Mouse (Mus musculus): Measurements from ENCODE around the gene Spred1. TPM values are rescaled to one million over a fixed set of nuclear protein-coding genes. Genes with fewer than 3 reads are reported as not detected.
"Not testable (repeated sequence)": the region's sequence is repeated elsewhere in the genome, so short reads cannot be mapped to it uniquely, and the experiment has no call there.

Spred1 gene
- total and polyA plus RNA-seq, 2 experiments from 2014 or later: 5.2 to 13.6 TPM

DNA sequence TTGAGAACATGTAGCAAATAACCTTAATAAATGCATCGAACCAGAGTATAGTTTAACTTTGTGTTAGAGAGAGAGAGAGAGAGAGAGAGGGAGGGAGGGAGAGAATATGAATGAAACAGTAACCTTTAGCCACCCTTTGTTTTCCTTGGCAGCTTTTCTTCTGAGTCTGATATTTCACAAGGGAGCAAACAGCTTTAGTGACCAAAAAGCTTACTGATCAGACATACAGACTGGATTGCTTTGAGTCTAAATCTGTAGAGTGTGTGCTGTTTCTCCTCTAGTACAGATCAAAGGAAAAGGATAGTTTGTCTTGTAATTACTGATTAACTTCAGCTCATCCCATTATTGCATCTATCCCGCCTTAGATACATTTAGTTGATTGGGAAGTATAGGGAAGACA, 8.0 kb downstream of the Spred1 start:
- DNase-seq (ENCODE audit: low spot score): no peak
- no peak overlapping the region for H3K4me3 ChIP-seq (ENCODE audit: low read depth, low read length)
- peaks cover 9% of the 10 kb centered on the region; the same call in 1 of the 2 replicates for H3K4me1 ChIP-seq (ENCODE audit: control insufficient read depth, insufficient read depth)
- 77% methylated on average over 2 of the region's 2 CpGs for WGBS
- no peaks in the 10 kb centered on the region for H3K27me3 ChIP-seq (ENCODE audit: control insufficient read depth, insufficient read depth, low read length)
- no peak for ATAC-seq (ENCODE audit: insufficient read depth, low read depth)
- no peak overlapping the region for H3K4me2 ChIP-seq (ENCODE audit: low read depth, low read length)
- no peaks in the 10 kb centered on the region for H3K9me3 ChIP-seq (replicated peaks; ENCODE audit: control insufficient read depth, low read length)
- H3K27ac ChIP-seq (ENCODE audit: low read depth): no peak overlapping the region
- H3K36me3 ChIP-seq (replicated peaks; ENCODE audit: control insufficient read depth, insufficient read depth, low read length): 0 out of 2 replicates have a peak, but pooled peaks cover 3% of the 10 kb centered on the region
- H3K9ac ChIP-seq (replicated peaks; ENCODE audit: low read depth, low read length): no peak overlapping the region
- TF ChIP-seq EP300 (IDR thresholded peaks at IDR 0.05; ENCODE audit: low read depth): no peak
- TF ChIP-seq CTCF (IDR thresholded peaks at IDR 0.05; ENCODE audit: low read depth): no peak

DNA sequence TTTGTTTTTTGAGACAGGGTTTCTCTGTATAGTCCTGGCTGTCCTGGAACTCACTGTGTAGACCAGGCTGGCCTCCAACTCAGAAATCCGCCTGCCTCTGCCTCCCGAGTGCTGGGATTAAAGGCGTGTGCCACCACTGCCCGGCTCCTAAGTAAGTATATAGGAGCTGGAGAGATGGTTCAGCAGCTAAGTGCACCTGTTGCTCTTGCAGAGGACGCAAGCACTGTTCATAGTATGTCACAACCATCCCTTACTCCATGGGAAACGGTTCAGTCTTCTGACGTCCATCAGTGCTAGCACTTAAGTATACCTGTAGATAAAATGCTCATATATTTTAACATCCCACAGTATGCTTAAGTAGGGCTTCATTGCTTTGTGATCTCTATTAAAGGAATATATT, 9.9 kb downstream of the Spred1 start:
- H3K4me3 ChIP-seq (ENCODE audit: low read depth, low read length); H3K36me3 ChIP-seq (replicated peaks; ENCODE audit: control insufficient read depth, insufficient read depth, low read length); H3K27me3 ChIP-seq (ENCODE audit: control insufficient read depth, insufficient read depth, low read length); ATAC-seq (ENCODE audit: insufficient read depth, low read depth); H3K9me3 ChIP-seq (replicated peaks; ENCODE audit: control insufficient read depth, low read length); H3K4me2 ChIP-seq (ENCODE audit: low read depth, low read length); H3K9ac ChIP-seq (replicated peaks; ENCODE audit: low read depth, low read length); H3K27ac ChIP-seq (ENCODE audit: low read depth); DNase-seq (ENCODE audit: low spot score): not testable (repeated sequence)
- WGBS: 86% methylated on average over 7 of the region's 7 CpGs
- H3K4me1 ChIP-seq (ENCODE audit: control insufficient read depth, insufficient read depth): peaks cover 11% of the 10 kb centered on the region

DNA sequence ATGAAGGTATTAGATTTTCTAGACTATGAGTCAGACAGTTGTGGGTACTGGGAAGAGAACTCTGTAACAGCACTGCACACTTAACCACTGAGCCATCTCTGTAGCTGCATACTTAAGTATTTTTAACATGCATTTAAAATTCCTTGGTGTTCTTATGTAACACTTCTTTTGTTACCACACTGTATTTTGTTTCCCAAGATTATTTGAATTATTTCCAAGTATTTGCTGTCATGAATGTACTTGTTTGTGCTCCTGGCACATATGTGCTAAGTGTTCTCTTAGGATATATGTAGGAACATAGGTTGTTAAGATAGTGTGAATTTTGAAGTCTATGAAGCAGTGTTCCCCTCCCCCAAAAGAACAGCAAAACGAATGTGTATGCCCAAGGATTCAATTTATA, 10.7 kb downstream of the Spred1 start:
- DNase-seq (ENCODE audit: low spot score): no peak
- no peak overlapping the region for H3K27ac ChIP-seq (ENCODE audit: low read depth)
- TF ChIP-seq CTCF (IDR thresholded peaks at IDR 0.05; ENCODE audit: low read depth) (no peak), EP300 (IDR thresholded peaks at IDR 0.05; ENCODE audit: low read depth) (no peak)
- no peak overlapping the region for H3K4me3 ChIP-seq (ENCODE audit: low read depth, low read length)
- no peaks in the 10 kb centered on the region for H3K9me3 ChIP-seq (replicated peaks; ENCODE audit: control insufficient read depth, low read length)
- H3K27me3 ChIP-seq (ENCODE audit: control insufficient read depth, insufficient read depth, low read length): no peaks in the 10 kb centered on the region
- no peak overlapping the region for H3K4me2 ChIP-seq (ENCODE audit: low read depth, low read length)
- H3K36me3 ChIP-seq (replicated peaks; ENCODE audit: control insufficient read depth, insufficient read depth, low read length): 0 out of 2 replicates have a peak, but pooled peaks cover 3% of the 10 kb centered on the region
- H3K9ac ChIP-seq (replicated peaks; ENCODE audit: low read depth, low read length): no peak overlapping the region
- H3K4me1 ChIP-seq (ENCODE audit: control insufficient read depth, insufficient read depth): peaks cover 11% of the 10 kb centered on the region
- 46% methylated on average over 1 of the region's 1 CpGs for WGBS
- no peak for ATAC-seq (ENCODE audit: insufficient read depth, low read depth)

DNA sequence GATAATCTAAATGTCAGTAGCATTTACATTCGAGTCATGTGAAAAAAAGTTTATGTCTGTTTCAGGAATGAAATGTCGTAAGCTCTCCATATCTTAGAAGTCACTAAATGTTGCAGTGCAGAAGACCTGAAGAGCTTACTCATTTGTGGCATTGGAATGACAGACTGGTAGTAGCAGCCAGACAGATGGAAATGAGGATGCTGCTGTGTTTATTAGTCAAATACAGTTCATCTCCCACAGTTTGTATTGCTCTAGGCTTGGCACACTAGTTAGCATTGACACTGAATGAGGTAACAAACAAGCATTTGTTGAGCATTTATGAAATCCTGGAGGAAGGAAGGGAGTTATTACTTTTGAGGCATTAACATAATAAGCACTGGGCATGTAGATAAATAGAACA, 12.4 kb downstream of the Spred1 start:
- no peaks in the 10 kb centered on the region for H3K27me3 ChIP-seq (ENCODE audit: control insufficient read depth, insufficient read depth, low read length)
- no peak for ATAC-seq (ENCODE audit: insufficient read depth, low read depth)
- TF ChIP-seq CTCF (IDR thresholded peaks at IDR 0.05; ENCODE audit: low read depth) (no peak), EP300 (IDR thresholded peaks at IDR 0.05; ENCODE audit: low read depth) (no peak)
- H3K4me1 ChIP-seq (ENCODE audit: control insufficient read depth, insufficient read depth): peaks cover 7% of the 10 kb centered on the region; the same call in 1 of the 2 replicates
- no peaks in the 10 kb centered on the region for H3K9me3 ChIP-seq (replicated peaks; ENCODE audit: control insufficient read depth, low read length)
- no peak overlapping the region for H3K4me3 ChIP-seq (ENCODE audit: low read depth, low read length)
- 0 out of 2 replicates have a peak, but pooled peaks cover 3% of the 10 kb centered on the region for H3K36me3 ChIP-seq (replicated peaks; ENCODE audit: control insufficient read depth, insufficient read depth, low read length)
- H3K9ac ChIP-seq (replicated peaks; ENCODE audit: low read depth, low read length): no peak overlapping the region
- 78% methylated on average over 2 of the region's 2 CpGs for WGBS
- no peak for DNase-seq (ENCODE audit: low spot score)
- no peak overlapping the region for H3K4me2 ChIP-seq (ENCODE audit: low read depth, low read length)
- H3K27ac ChIP-seq (ENCODE audit: low read depth): no peak overlapping the region

DNA sequence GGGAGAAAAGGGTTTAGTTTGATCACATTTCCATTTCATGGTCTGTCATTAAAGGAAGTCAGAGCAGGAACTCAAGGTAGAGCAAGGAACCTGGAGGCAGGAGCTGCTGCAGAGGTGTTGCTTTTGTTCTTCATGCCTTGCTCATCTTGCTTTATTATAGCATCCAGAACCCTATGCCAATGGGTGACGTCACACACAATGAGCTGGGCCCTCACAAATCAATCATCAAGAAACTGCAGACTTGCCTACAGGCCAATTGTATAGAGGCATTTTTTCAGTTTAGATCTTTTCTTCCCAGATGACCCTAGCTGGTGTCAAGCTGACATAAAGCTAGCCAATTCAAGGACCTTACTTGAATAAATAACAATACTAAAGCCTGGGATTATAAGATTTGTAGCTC, 16.6 kb downstream of the Spred1 start:
- WGBS: 47% methylated on average over 1 of the region's 1 CpGs
- no peak for ATAC-seq (ENCODE audit: insufficient read depth, low read depth)
- Histone ChIP-seq H3K9ac (replicated peaks; ENCODE audit: low read depth, low read length) (no peak overlapping the region), H3K36me3 (replicated peaks; ENCODE audit: control insufficient read depth, insufficient read depth, low read length) (no peaks in the 10 kb centered on the region), H3K27me3 (ENCODE audit: control insufficient read depth, insufficient read depth, low read length) (no peaks in the 10 kb centered on the region), H3K27ac (ENCODE audit: low read depth) (no peak overlapping the region), H3K4me3 (ENCODE audit: low read depth, low read length) (no peak overlapping the region), H3K4me1 (ENCODE audit: control insufficient read depth, insufficient read depth) (peaks cover 17% of the 10 kb centered on the region), H3K4me2 (ENCODE audit: low read depth, low read length) (no peak overlapping the region), H3K9me3 (replicated peaks; ENCODE audit: control insufficient read depth, low read length) (no peaks in the 10 kb centered on the region)
- TF ChIP-seq CTCF (IDR thresholded peaks at IDR 0.05; ENCODE audit: low read depth): no peak
- no peak for TF ChIP-seq EP300 (IDR thresholded peaks at IDR 0.05; ENCODE audit: low read depth)
- no peak for DNase-seq (ENCODE audit: low spot score)

DNA sequence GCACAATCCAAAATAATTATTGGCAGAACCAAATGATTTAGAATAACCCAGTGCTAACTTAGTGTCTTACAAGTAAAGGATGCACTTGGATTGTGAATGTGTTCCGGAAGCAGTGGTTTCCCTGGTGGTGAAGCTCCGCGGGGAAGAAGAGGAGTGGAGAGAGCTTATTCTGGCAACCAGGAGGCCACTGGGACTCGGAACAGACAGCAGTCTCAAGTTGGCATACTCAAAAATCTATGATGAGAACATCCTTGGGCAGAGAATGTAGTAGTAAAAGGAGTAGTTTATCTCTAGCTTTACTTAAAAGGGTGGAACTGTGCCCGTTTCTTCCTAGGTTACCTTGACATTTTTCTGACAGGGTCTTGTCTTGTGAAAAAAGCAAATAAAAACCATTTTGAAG, 17.8 kb downstream of the Spred1 start:
- H3K27ac ChIP-seq (ENCODE audit: low read depth): no peak overlapping the region

More for the DNA sequence above, 17.8 kb downstream of the Spred1 start:
- Histone ChIP-seq H3K36me3 (replicated peaks; ENCODE audit: control insufficient read depth, insufficient read depth, low read length) (no peaks in the 10 kb centered on the region), H3K4me3 (ENCODE audit: low read depth, low read length) (no peak overlapping the region), H3K4me2 (ENCODE audit: low read depth, low read length) (no peak overlapping the region), H3K4me1 (ENCODE audit: control insufficient read depth, insufficient read depth) (peaks cover 20% of the 10 kb centered on the region), H3K9me3 (replicated peaks; ENCODE audit: control insufficient read depth, low read length) (no peaks in the 10 kb centered on the region), H3K27me3 (ENCODE audit: control insufficient read depth, insufficient read depth, low read length) (no peaks in the 10 kb centered on the region), H3K9ac (replicated peaks; ENCODE audit: low read depth, low read length) (no peak overlapping the region)
- ATAC-seq (ENCODE audit: insufficient read depth, low read depth) (no peak), DNase-seq (ENCODE audit: low spot score) (no peak)
- TF ChIP-seq CTCF (IDR thresholded peaks at IDR 0.05; ENCODE audit: low read depth) (no peak), EP300 (IDR thresholded peaks at IDR 0.05; ENCODE audit: low read depth) (no peak)
- WGBS: 79% methylated on average over 5 of the region's 5 CpGs
